Mouse (Mus musculus): ENCODE results near the gene 9230104L09Rik.

The 9230104L09Rik gene

DNA sequence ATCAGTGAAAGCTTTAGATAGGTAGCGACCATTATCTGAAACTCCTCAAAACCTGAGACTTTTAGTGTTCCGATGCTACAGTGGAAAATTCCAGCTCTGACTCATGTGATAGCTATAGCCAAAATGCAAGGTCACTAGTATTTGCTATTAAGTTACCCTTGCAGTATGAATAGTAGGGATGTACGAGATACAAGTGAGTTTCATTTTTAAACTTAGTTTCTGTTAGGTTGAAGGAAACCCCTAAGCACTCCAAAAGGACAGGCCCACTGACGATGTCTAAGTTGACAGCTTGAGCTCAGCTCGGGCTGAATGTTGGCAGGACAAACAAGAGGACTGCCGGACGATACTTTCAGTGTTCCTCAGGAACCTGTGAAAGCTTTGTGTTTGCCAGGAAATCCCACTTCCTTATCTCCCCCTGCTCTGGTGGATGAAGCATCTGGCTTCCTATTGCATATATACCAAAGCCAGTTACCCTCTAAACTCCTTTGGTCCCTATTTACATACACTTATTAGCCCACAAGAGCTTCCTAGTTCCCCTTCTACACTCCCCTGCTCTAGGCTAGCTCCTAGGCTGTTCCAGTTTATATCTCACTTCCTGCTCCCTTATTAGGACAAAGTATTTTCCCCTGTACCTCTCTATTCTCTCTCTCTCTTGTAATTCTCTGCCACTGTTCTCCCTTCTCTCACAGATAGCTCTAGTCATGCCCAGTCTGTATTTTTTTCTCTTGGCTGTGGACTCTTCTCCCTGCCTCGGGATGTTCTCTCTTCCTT lies 8.0 kb downstream of the 9230104L09Rik start:
- no peak for DNase-seq (ENCODE audit: low spot score)

DNA sequence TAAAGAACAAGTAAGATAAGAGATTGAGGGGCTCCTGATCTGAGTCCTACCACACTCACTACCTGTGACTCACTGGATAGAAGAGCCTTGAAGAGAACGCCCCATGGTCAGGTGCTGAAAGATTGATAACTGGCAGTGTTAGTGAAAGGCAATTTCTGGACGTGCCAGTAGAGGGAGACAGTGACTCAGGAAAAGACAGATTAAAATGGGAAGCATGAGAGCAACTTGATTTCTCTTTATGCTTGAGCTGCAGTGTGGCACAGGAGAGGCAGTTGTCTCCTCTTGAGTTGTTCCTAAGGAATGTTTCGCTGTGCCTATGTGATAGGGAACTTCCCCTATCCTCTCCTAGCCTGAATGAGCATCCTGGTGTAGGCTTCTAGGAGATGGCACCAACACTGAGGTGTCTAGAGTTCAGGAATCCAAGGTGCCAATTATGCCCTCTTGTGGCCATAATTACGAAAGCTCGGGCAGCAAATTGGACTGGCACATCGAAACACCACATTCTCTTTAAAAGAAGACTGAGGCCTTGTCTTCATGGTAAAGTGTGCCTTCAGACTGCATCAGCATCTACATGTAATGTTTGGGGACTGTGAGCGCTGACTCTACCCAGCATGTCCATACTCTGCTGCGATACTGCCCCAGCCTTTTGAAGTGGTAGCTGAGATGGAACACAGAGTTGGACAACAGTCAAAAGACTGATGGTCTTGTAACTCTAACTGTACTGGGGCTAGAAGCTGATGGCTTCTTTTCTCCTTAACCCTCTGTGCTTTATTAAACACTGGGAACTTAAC lies 13.5 kb downstream of the 9230104L09Rik start:
- DNase-seq (ENCODE audit: low spot score): peak; percentile 54

- no peak for DNase-seq (ENCODE audit: low spot score)
Observed at GRCm38 (mm10) chr2:148839224-148839623, 25.6 kb downstream of the 9230104L09Rik start.

GRCm38 (mm10) chr2:148838075-148838777 lies 26.6 kb downstream of the 9230104L09Rik start:
- no peak for DNase-seq (ENCODE audit: low spot score)

- DNase-seq (ENCODE audit: low spot score): no peak
Observed at GRCm38 (mm10) chr2:148834912-148835311, 29.9 kb downstream of the 9230104L09Rik start, which contains the start of gene Cst9. Gene Cst9, plus strand, starts transcription at chr2:148835147.

DNA sequence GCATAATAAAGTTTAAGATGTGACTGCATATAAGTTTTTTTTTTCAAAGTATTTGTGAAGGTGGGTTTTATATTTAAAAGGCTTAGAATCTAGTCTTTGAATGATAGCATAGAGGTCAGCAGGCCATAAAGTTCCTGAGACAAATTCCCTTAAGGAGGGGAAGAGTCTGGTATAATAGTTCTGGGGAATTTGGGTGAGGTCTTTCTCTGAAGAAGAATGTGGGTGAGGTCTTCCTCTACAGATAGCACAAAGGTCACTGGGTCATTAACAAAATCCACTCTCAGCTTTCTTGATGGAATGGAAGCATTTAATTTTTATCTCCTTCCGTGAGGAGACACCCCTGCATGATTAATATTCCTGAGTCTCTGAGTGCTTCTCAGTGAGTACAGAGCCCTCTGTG lies 38.9 kb downstream of the 9230104L09Rik start:
- no peak for DNase-seq (ENCODE audit: low spot score)

GRCm38 (mm10) chr2:148819909-148820308 lies 44.9 kb downstream of the 9230104L09Rik start, which contains the start of gene Cst13:
Gene Cst13, plus strand, starts transcription at chr2:148820081.
- DNase-seq (ENCODE audit: low spot score): no peak

DNA sequence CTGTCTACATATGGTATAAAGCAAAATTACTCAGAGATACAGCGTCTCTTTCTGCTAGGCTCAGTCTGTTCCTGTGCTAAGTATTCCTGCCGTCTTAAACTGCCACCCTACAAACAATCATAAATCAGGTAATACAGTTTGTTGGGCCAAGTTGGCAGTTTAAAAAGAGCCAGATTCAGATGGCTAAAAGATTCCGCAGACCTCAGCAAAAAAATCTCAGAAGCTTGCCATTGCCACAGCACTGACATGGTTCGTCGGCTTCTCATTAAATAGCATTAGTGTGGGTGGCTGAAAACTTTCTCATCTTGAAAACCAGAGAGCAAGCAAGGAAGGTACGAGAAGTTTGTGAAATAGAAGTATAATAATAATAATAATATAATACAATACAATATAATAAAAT lies 58.1 kb downstream of the 9230104L09Rik start:
- DNase-seq (ENCODE audit: low spot score): no peak

- DNase-seq (ENCODE audit: low spot score): no peak
Observed at GRCm38 (mm10) chr2:148801491-148801921, 63.3 kb downstream of the 9230104L09Rik start.

GRCm38 (mm10) chr2:148798485-148798884 lies 66.4 kb downstream of the 9230104L09Rik start, which contains the start of gene Cst8:
Gene Cst8, plus strand, starts transcription at chr2:148798785.
- no peak for DNase-seq (ENCODE audit: low spot score)

Measured in yolk sac, embryonic 10.5 days (tissue).